Mouse (Mus musculus): ENCODE results near the gene Lrrc46. TPM values are rescaled to one million over a fixed set of nuclear protein-coding genes. Genes with fewer than 3 reads are reported as not detected.

Gene Lrrc46
- polyA plus RNA-seq, 1 experiment from 2014 or later: 4.0 TPM

DNA sequence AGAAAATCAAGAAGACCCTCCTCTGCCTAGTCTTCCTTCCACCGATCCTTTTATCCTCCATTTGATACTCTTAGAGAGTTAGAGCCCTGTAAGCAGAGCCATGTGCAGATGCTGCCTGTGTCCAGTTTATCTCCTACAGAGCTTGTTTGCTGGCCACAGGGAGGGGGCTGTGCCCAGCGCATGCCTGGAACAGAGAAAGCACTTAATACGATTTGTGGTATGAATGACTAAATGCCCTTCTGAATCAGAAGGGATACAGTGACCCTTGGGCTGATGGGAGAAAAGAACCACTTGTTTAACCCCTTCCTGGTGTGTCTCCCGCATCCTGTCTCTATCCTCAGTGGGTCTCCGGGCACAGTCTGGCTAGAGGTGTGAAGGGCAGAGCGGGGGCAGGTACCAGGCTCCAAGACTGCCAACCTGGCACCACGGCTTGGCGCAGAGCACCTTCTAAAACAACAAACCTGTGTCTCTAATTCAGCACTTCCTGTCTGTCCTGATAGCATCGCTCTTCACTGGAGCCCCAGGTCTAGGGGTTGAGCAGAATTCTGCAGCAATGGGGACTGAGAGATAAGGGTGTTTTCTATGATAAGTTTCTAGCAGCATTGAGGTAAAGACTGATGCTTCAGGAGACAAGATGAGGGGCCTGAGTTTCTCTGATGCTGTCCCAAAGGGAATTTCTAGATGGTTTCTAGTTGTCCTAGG, 34.0 kb downstream of the Lrrc46 start:
- Histone ChIP-seq H3K27me3 (ENCODE audit: control insufficient read depth, insufficient read depth, low read depth, low read length) (no peaks in the 10 kb centered on the region; the same call in 1 of the 2 replicates), H3K9me3 (replicated peaks; ENCODE audit: control insufficient read depth, low read length, poor library complexity, severe bottlenecking) (no peaks in the 10 kb centered on the region), H3K4me3 (ENCODE audit: low read depth, low read length) (no peak overlapping the region), H3K9ac (ENCODE audit: low read depth, low read length) (no peak overlapping the region), H3K4me1 (ENCODE audit: control insufficient read depth, insufficient read depth, low read length) (no peaks in the 10 kb centered on the region), H3K36me3 (ENCODE audit: control insufficient read depth, insufficient read depth, low read length) (no peaks in the 10 kb centered on the region), H3K4me2 (ENCODE audit: low read length) (no peak overlapping the region), H3K27ac (ENCODE audit: low read length) (no peak overlapping the region)
- ATAC-seq: no peak
- 72% methylated on average over 9 of the region's 9 CpGs for WGBS

DNA sequence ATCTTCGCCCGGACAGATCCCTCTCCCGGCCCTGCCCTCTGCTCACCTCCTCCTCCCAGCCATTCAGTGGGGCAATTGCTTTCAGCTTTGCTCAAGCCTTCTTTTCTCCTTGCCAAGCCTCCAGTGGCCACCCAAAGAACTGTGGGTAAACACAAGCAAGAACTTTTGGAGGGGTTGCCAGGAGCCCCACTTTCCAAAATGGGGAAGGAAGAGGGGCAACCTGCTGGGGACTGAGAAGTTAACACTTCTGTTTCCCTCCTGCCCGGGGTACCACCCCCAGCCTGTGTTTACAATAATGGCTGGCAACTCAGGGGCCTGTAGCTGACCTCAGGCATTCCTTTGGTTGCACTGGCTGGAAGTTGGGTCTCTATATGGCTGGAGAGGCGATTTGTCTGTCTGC, 38.0 kb downstream of the Lrrc46 start:
- H3K4me2 ChIP-seq (ENCODE audit: low read length): no peak overlapping the region
- WGBS: 46% methylated on average over 5 of the region's 5 CpGs
- H3K27ac ChIP-seq (ENCODE audit: low read length): no peak overlapping the region
- ATAC-seq: no peak
- H3K4me1 ChIP-seq (ENCODE audit: control insufficient read depth, insufficient read depth, low read length): no peaks in the 10 kb centered on the region
- H3K9ac ChIP-seq (ENCODE audit: low read depth, low read length): no peak overlapping the region
- H3K9me3 ChIP-seq (replicated peaks; ENCODE audit: control insufficient read depth, low read length, poor library complexity, severe bottlenecking): no peaks in the 10 kb centered on the region
- H3K36me3 ChIP-seq (ENCODE audit: control insufficient read depth, insufficient read depth, low read length): no peaks in the 10 kb centered on the region
- H3K4me3 ChIP-seq (ENCODE audit: low read depth, low read length): no peak overlapping the region
- H3K27me3 ChIP-seq (ENCODE audit: control insufficient read depth, insufficient read depth, low read depth, low read length): no peaks in the 10 kb centered on the region; the same call in 1 of the 2 replicates

DNA sequence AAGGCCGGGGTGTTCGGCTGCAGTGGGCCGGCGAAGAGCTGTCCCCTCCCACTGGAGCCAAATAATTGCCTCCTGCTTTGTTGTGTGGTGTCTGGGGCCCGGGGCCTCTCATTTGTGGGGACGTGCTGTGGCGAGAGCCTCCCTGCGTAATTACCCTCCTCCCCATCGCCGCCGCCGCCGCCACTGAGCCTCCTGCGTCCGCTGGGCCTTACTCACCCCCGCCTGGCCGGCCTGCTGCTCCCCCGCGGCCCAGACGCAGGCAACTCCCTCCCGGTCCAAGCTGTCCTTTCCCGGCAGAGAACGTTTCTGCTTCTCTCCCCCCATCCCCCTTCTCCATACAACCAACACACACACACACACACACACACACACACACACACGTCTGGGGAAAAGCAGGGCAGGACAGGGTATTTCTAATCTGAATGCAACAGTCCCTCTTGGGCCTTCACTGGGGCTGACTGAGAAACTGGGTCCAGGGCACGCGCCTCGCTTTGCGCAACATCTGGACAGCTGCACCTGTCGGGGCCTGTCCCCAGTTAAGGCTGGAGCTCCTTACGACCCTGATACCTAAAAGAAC, 43.7 kb downstream of the Lrrc46 start:
- Histone ChIP-seq H3K4me1 (ENCODE audit: control insufficient read depth, insufficient read depth, low read length) (peaks cover 11% of the 10 kb centered on the region; the same call in 1 of the 2 replicates), H3K27ac (ENCODE audit: low read length) (no peak overlapping the region), H3K4me2 (ENCODE audit: low read length) (peak overlapping the region; percentile 60), H3K9ac (ENCODE audit: low read depth, low read length) (peak overlapping the region; percentile 69), H3K4me3 (ENCODE audit: low read depth, low read length) (peak overlapping the region; percentile 31), H3K9me3 (replicated peaks; ENCODE audit: control insufficient read depth, low read length, poor library complexity, severe bottlenecking) (no peaks in the 10 kb centered on the region), H3K27me3 (ENCODE audit: control insufficient read depth, insufficient read depth, low read depth, low read length) (no peaks in the 10 kb centered on the region), H3K36me3 (ENCODE audit: control insufficient read depth, insufficient read depth, low read length) (no peaks in the 10 kb centered on the region)
- 4% methylated on average over 28 of the region's 30 CpGs for WGBS
- no peak for ATAC-seq

DNA sequence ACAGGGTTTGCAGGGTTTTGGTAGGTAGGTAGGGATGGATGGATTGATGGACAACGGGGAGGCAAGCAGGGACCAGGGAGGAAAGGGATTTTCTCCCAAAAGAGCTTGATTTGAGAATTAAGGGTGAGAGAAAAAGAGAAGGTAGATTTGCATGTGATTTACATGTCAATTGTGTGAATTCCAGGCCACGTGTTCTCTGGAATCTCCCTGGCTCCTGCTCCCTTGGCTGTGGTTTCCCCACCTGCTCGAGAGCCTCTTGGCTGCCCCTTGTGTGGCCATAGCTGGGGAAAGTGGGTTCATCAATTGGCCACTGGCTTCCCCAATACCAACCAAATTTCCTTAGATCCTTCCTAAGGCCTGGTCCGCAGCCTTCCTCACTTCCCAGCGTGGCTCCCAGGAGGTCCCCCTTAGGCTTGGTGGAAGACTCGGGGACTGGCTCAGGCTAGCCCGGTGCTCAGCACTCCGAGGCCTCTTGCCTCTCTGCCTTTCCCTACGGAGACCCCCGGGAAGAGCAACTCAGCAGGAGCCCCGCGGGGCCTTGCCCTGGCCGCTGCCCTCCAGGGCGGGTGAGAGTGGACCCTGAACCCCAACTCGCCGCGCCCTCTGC, 44.3 kb downstream of the Lrrc46 start:
- H3K27me3 ChIP-seq (ENCODE audit: control insufficient read depth, insufficient read depth, low read depth, low read length): no peaks in the 10 kb centered on the region
- H3K27ac ChIP-seq (ENCODE audit: low read length): no peak overlapping the region
- H3K4me3 ChIP-seq (ENCODE audit: low read depth, low read length): peak overlapping the region; percentile 31
- H3K4me2 ChIP-seq (ENCODE audit: low read length): peak overlapping the region; percentile 60
- no peak for ATAC-seq
- no peaks in the 10 kb centered on the region for H3K9me3 ChIP-seq (replicated peaks; ENCODE audit: control insufficient read depth, low read length, poor library complexity, severe bottlenecking)
- peaks cover 11% of the 10 kb centered on the region; the same call in 1 of the 2 replicates for H3K4me1 ChIP-seq (ENCODE audit: control insufficient read depth, insufficient read depth, low read length)
- no peaks in the 10 kb centered on the region for H3K36me3 ChIP-seq (ENCODE audit: control insufficient read depth, insufficient read depth, low read length)
- 6% methylated on average over 17 of the region's 17 CpGs for WGBS
- H3K9ac ChIP-seq (ENCODE audit: low read depth, low read length): peak overlapping the region; percentile 69

- no peak overlapping the region for H3K4me3 ChIP-seq (ENCODE audit: low read depth, low read length)
- H3K4me2 ChIP-seq (ENCODE audit: low read length): no peak overlapping the region
- 79% methylated on average over 15 of the region's 15 CpGs for WGBS
- H3K9me3 ChIP-seq (replicated peaks; ENCODE audit: control insufficient read depth, low read length, poor library complexity, severe bottlenecking): no peaks in the 10 kb centered on the region
- H3K27me3 ChIP-seq (ENCODE audit: control insufficient read depth, insufficient read depth, low read depth, low read length): no peaks in the 10 kb centered on the region
- no peak overlapping the region for H3K27ac ChIP-seq (ENCODE audit: low read length)
- peaks cover 11% of the 10 kb centered on the region; the same call in 1 of the 2 replicates for H3K4me1 ChIP-seq (ENCODE audit: control insufficient read depth, insufficient read depth, low read length)
- H3K9ac ChIP-seq (ENCODE audit: low read depth, low read length): no peak overlapping the region
- no peak for ATAC-seq
- H3K36me3 ChIP-seq (ENCODE audit: control insufficient read depth, insufficient read depth, low read length): no peaks in the 10 kb centered on the region
Measured at GRCm38 (mm10) chr11:96995836-96996772, 45.1 kb downstream of the Lrrc46 start.

GRCm38 (mm10) chr11:96995031-96995430, 46.2 kb downstream of the Lrrc46 start:
- no peak overlapping the region for H3K4me3 ChIP-seq (ENCODE audit: low read depth, low read length)
- no peaks in the 10 kb centered on the region for H3K27me3 ChIP-seq (ENCODE audit: control insufficient read depth, insufficient read depth, low read depth, low read length)
- no peaks in the 10 kb centered on the region for H3K36me3 ChIP-seq (ENCODE audit: control insufficient read depth, insufficient read depth, low read length)
- H3K27ac ChIP-seq (ENCODE audit: low read length): no peak overlapping the region
- no peak overlapping the region for H3K9ac ChIP-seq (ENCODE audit: low read depth, low read length)
- no peak overlapping the region for H3K4me2 ChIP-seq (ENCODE audit: low read length)
- peaks cover 11% of the 10 kb centered on the region; the same call in 1 of the 2 replicates for H3K4me1 ChIP-seq (ENCODE audit: control insufficient read depth, insufficient read depth, low read length)
- WGBS: 26% methylated on average over 5 of the region's 5 CpGs
- H3K9me3 ChIP-seq (replicated peaks; ENCODE audit: control insufficient read depth, low read length, poor library complexity, severe bottlenecking): no peaks in the 10 kb centered on the region
- no peak for ATAC-seq

- Histone ChIP-seq H3K27me3 (ENCODE audit: control insufficient read depth, insufficient read depth, low read depth, low read length) (no peaks in the 10 kb centered on the region), H3K9me3 (replicated peaks; ENCODE audit: control insufficient read depth, low read length, poor library complexity, severe bottlenecking) (no peaks in the 10 kb centered on the region), H3K9ac (ENCODE audit: low read depth, low read length) (no peak overlapping the region), H3K4me2 (ENCODE audit: low read length) (no peak overlapping the region), H3K4me3 (ENCODE audit: low read depth, low read length) (no peak overlapping the region), H3K27ac (ENCODE audit: low read length) (no peak overlapping the region), H3K4me1 (ENCODE audit: control insufficient read depth, insufficient read depth, low read length) (peaks cover 13% of the 10 kb centered on the region), H3K36me3 (ENCODE audit: control insufficient read depth, insufficient read depth, low read length) (no peaks in the 10 kb centered on the region)
- no peak for ATAC-seq
- WGBS: 56% methylated on average over 8 of the region's 8 CpGs
Measured at GRCm38 (mm10) chr11:96992722-96993311, 48.4 kb downstream of the Lrrc46 start.

DNA sequence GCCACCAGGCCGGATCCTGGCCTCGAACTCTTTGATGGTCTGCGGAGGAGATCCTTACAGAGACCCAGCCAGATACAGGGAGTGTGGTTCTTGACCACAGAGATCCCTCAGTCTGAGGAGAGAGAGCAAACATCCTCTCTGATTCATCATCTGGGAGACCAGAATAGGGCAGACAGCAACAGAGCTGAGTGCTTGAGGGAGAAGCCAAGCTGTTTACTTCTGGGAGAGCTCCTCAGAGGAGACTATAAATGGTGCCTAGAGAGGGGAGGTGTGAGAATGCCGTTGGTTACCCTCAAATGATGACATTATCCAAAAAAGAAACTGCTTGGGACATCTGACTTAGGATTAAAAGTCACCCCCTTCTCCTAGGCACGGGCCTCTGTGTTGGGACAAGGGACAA, 49.7 kb downstream of the Lrrc46 start:
- Histone ChIP-seq H3K4me3 (ENCODE audit: low read depth, low read length) (no peak overlapping the region), H3K4me1 (ENCODE audit: control insufficient read depth, insufficient read depth, low read length) (peaks cover 8% of the 10 kb centered on the region), H3K36me3 (ENCODE audit: control insufficient read depth, insufficient read depth, low read length) (no peaks in the 10 kb centered on the region), H3K9me3 (replicated peaks; ENCODE audit: control insufficient read depth, low read length, poor library complexity, severe bottlenecking) (no peaks in the 10 kb centered on the region), H3K27ac (ENCODE audit: low read length) (no peak overlapping the region), H3K9ac (ENCODE audit: low read depth, low read length) (no peak overlapping the region), H3K27me3 (ENCODE audit: control insufficient read depth, insufficient read depth, low read depth, low read length) (peaks cover 2% of the 10 kb centered on the region), H3K4me2 (ENCODE audit: low read length) (no peak overlapping the region)
- 79% methylated on average over 5 of the region's 5 CpGs for WGBS
- no peak for ATAC-seq
